Mouse (Mus musculus) B cell, adult (primary cell): ENCODE measurements around the gene Ccdc47. TPM values are rescaled to one million over a fixed set of nuclear protein-coding genes. Genes with fewer than 3 reads are reported as not detected.

Experiments used
- total RNA-seq: library from RNA; stranded (reverse); gene quantifications from 4 replicates; pipeline ENCODE4 v1.2.4, GENCODE M21; 2023; ENCODE audit not compliant: inconsistent age

Ccdc47 gene
- total RNA-seq, result 38.3 to 41.8 TPM (median 41.1 TPM) in 4 replicates

GRCm38 (mm10) chr11:106215927-106216729 is at the start of gene Ccdc47:
Ccdc47 (minus strand) TSS chr11:106216344.

GRCm38 (mm10) chr11:106255685-106256451 is 39.7 kb upstream of the Ccdc47 start, which contains the start of the genes Ftsj3 and Psmc5:
Ftsj3 (minus strand) TSS chr11:106256079.
Psmc5 (plus strand) TSS chr11:106256154.

DNA sequence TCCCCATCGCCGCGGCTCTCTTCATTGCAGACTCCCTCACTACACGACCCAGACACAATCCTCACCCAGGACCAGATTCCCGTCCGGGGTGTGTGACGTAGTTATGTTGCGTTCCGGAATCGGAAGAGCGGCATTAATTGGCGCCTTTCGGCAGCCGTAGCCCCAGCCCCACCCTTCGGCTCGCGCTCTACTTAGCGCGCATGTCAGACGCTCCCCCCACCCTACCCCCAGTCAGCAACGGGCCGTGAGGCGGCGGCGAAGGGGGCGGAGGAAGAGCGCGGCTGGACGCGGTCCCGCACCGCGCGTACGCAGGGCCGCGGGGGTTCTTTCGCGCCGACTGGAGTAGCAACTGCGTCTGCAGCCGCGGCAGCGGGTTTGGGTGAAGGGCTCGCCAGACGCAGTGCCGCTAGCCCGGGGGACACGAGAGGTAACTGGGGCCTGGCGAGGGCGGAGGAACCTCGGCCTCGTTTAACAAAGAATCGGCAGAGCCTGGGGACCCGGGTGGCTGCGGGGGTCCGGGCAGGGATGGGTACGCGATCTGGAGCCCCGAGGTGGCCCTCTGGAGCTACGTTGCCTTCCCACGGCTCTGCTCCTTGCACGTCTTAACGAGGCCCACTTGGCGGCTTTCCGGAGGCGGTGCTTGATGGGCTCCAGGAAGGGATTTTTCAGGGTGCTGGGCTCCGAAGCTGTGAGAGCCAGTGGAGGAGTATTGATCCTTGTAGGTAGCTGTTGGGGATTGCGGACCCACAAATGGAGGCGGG is 766 bp upstream of the Ccdc47 start, which contains the start of gene Ddx42:
Gene Ddx42 (plus strand): TSS at position 197 of the 761 bp plus-strand sequence.

DNA sequence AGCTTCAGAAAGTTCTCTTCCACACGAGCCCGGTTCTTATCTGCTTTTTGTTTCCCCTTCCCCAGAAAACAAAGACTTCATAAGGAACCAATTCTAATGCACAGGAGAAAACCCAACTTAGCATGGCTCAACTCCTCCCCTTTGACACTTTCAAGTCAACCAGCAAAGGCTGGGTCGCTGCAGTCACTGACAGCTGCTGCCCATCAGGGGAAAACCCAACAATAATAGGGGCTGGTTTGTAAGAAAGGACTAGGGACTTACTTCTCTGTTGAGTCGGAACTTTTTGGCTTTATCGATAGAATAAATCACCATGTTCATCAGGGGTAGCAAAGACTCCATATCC is 14.1 kb downstream of the Ccdc47 start, which contains the start of gene Strada:
Gene Strada (minus strand): TSS at position 46 of the 343 bp plus-strand sequence.

DNA sequence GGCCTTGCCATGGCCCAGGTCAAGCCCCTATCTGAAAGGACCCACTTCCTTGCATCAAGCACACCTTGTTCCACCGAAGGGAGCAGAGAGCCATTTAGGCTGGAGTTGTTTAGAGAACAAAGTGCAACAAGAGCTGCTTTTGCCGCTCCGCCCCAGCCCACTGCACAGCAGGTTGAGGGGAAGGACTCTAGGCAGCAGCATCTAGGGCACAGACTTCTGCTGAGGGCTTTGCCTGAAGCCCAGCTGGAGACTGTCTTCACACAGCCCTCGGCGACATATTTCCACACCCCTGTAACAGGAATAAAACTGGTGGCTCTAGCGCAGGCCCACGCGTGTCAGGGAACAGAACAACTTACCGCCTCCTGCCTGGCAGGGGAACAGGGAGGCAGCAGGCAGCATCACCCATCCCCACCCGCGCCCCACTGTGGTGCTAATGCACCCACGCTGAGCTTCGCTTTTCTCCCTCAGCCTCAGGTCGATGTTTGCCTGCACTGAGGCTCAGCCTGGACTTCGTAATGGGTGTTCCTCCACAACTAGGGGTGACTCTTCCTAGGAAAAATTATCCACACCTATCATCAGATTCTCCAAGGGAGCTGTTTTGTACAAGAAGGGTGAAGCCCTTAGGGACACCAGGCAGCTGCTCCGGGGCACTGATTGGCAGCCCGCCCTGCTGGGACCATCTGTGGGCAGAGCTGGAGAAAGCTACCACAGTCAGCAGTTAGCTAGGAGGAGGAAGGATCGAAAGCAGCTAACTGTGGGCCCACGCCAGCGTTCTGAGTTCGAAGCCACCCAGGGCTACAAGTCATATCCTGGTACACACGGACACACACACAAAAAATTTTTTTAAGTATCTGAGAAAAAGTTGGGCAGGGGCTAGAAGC is 55.1 kb downstream of the Ccdc47 start, which contains the start of the genes Gm10840 and Limd2:
Gene Gm10840 (plus strand): TSS at position 10 of the 881 bp plus-strand sequence.
Gene Limd2 (minus strand): TSS at position 20 of the 881 bp plus-strand sequence.

Other genes starting within 250 kb of the Ccdc47 start
- gene Ace, start 248.4 kb downstream of the Ccdc47 start, total RNA-seq, result 0.22 TPM in 1 of 4 replicates, not detected in the others
- gene Ace3, start 221.7 kb downstream of the Ccdc47 start, total RNA-seq, result not detected in 4 replicates
- gene Kcnh6, start 208.2 kb downstream of the Ccdc47 start, total RNA-seq, result 0.19 to 0.30 TPM (median 0.21 TPM) in 3 of 4 replicates, not detected in the other
- 72.4 to 74.5 TPM (median 73.0 TPM) in 4 replicates for gene Dcaf7, start 179.5 kb downstream of the Ccdc47 start, total RNA-seq
- gene Taco1, start 150.3 kb downstream of the Ccdc47 start, total RNA-seq, result 5.2 to 8.4 TPM (median 7.6 TPM) in 4 replicates
- 124 to 129 TPM (median 126 TPM) in 4 replicates for gene Map3k3, start 131.7 kb downstream of the Ccdc47 start, total RNA-seq
- 5.4 to 8.3 TPM (median 7.5 TPM) in 4 replicates for gene Gm10840, start 55.5 kb downstream of the Ccdc47 start, total RNA-seq
- 461 to 507 TPM (median 495 TPM) in 4 replicates for gene Limd2, start 55.5 kb downstream of the Ccdc47 start, total RNA-seq
- gene Strada, start 14.2 kb downstream of the Ccdc47 start, total RNA-seq, result 38.4 to 47.5 TPM (median 40.2 TPM) in 4 replicates
- 65.5 to 75.6 TPM (median 66.4 TPM) in 4 replicates for gene Ddx42, start 582 bp upstream of the Ccdc47 start, total RNA-seq
- 70.2 to 79.6 TPM (median 73.7 TPM) in 4 replicates for gene Ftsj3, start 39.7 kb upstream of the Ccdc47 start, total RNA-seq
- 53.8 to 56.1 TPM (median 55.2 TPM) in 4 replicates for gene Psmc5, start 39.8 kb upstream of the Ccdc47 start, total RNA-seq
- 144 to 162 TPM (median 152 TPM) in 4 replicates for gene Smarcd2, start 56.6 kb upstream of the Ccdc47 start, total RNA-seq
- gene Tcam1, start 60.3 kb upstream of the Ccdc47 start, total RNA-seq, result 0.15 to 0.39 TPM (median 0.30 TPM) in 3 of 4 replicates, not detected in the other
- 8.3 to 13.3 TPM (median 9.1 TPM) in 4 replicates for gene Gh, start 85.5 kb upstream of the Ccdc47 start, total RNA-seq
- gene Cd79b, start 98.4 kb upstream of the Ccdc47 start, total RNA-seq, result 1,392 to 1,524 TPM (median 1,430 TPM) in 4 replicates
- gene Scn4a, start 136.9 kb upstream of the Ccdc47 start, total RNA-seq, result 19.4 to 26.9 TPM (median 20.8 TPM) in 4 replicates
- gene Prr29, start 149.1 kb upstream of the Ccdc47 start, total RNA-seq, result not detected in 4 replicates
- 79.2 to 90.0 TPM (median 84.4 TPM) in 4 replicates for gene Icam2, start 171.7 kb upstream of the Ccdc47 start, total RNA-seq